Mouse (Mus musculus): ENCODE data around the gene Pla2g3.

DNA sequence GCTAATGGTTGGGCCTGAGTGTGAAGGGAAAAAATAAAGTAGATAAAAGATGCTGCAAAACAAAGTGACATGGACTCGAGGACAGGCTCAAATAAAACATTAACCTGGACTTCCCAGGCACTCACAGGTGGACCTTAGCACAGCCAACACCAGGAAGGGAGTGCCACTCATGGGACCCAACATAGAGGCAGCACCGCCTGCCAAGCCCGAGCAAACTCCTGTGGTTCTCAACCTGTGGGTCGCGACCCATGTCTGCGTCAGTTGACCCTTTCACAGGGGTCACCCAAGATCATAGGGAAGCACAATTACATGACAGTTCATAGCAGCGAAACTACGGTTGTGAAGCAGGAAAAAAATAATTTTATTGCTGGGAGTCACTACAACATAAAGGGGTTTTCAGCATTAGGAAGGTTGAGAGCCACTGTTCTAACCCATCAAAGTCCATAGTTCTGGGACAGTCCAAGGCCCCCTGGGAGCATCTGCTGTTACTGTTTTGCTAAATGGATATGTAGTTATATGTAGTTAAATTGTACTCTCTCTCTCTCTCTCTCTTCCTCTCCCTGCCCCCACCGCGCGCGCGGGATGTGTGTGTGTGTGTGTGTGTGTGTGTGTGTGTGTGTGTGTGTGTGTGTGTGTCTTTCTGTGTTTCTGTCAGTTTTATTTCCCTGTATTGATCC lies 29.5 kb upstream of the Pla2g3 start:
- TF ChIP-seq CTCF (IDR thresholded peaks at IDR 0.05; ENCODE audit: low read depth, low read length): no peak
- TF ChIP-seq POLR2A (IDR thresholded peaks at IDR 0.05; ENCODE audit: borderline replicate concordance, low read depth, low read length): no peak

Measured in bone marrow macrophage, adult 2 months (primary cell).